Mouse (Mus musculus) liver, embryonic 18 days (tissue): ENCODE measurements around the gene Eif4ebp2. TPM values are rescaled to one million over a fixed set of nuclear protein-coding genes. Genes with fewer than 3 reads are reported as not detected.

Experiments used
- polyA plus RNA-seq: library from polyadenylated mRNA; depleted of rRNA; stranded (reverse); fragments of >200 nt; gene quantifications from 2 replicates; pipeline ENCODE4 v1.2.3, GENCODE M21; 2012; rRNA removed

Gene Eif4ebp2
- 22.8 and 26.8 TPM in 2 replicates for polyA plus RNA-seq

DNA sequence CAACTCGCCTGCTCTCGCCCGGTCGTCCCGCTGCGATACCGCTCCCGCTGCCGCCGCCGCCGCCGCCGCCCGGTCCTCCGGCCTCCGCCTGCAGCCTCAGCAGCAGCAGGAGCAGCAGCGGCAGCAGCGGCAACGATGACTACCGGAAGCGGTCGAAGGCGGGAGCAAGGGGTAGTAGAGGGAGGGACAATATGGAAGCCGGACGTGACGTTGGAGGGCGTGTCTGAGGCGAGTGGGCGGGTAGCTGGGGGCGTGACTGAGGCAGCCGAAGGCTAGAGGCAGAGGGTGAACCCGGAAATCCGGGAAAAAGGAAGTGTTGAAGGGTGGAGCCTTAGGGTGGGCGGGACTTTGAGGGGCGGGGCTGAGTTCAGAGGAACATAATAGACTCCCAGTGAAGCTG is at the start of gene Eif4ebp2:
TSS of gene Eif4ebp2 (minus strand) at position 17 of the 400 bp plus-strand sequence.

DNA sequence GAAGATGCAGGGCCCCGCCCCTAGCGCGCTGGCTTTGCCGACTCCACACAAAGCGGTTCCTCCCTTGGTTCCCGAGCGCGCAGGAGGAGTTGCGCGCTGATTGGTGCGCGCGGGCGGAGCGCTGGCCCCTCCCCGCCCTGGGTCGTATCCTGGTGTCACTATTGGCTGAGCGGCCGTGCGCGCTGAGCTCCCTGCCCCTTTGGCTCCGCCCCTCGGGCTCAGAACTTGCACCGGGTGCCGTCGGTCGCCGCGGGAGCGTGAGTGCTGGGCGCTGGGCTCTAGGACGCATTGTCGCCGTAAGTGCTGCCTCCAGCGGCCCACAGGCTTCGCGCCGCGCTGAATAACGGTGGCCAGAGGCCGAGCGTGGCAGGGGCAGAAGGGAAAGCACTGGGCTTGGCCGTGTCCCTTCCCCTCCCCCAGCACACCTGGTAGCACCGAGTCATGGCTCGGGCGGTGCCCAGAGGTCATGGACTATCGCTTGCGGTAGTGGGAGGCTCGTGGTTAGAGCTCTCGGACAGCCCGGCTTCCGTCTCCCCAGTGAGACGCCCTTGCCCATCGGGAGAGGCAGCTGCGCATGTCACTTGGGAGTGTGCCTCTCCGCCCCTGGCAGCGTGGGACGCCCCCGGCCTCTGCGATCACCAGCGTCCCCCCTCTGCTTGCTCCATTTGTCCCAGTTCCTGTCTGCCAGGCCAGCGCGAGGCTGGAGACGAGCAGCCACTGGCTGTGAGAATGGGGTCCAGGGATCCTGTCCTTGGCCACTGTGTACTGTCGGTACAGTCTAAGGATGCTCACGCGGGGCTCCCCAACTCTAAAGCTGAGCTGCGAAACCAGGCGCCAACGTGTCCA is 23.4 kb upstream of the Eif4ebp2 start, which contains the start of gene Lrrc20:
TSS of gene Lrrc20 (plus strand) at position 208 of the 846 bp plus-strand sequence.

DNA sequence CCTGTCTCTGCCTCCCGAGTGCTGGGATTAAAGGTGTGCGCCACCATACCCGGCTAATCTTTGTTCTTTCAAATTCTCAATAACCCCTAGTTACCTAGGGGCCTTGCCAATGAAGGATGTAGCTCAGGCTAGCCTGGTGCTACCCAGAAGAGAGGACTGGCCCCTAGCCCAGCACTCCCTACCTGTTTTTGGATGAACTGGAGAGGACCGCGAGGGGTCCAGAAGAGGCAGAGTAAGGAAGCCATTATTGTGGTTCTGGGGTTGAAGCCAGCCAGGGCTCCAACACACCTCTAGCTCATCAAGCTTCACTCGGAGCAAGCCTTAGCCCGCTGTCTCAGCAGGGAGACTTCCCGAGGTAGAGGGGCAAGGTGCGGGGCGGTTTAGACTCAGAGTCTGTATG is 34.8 kb downstream of the Eif4ebp2 start, which contains the start of gene Nodal:
TSS of gene Nodal (plus strand) at position 301 of the 400 bp plus-strand sequence.

DNA sequence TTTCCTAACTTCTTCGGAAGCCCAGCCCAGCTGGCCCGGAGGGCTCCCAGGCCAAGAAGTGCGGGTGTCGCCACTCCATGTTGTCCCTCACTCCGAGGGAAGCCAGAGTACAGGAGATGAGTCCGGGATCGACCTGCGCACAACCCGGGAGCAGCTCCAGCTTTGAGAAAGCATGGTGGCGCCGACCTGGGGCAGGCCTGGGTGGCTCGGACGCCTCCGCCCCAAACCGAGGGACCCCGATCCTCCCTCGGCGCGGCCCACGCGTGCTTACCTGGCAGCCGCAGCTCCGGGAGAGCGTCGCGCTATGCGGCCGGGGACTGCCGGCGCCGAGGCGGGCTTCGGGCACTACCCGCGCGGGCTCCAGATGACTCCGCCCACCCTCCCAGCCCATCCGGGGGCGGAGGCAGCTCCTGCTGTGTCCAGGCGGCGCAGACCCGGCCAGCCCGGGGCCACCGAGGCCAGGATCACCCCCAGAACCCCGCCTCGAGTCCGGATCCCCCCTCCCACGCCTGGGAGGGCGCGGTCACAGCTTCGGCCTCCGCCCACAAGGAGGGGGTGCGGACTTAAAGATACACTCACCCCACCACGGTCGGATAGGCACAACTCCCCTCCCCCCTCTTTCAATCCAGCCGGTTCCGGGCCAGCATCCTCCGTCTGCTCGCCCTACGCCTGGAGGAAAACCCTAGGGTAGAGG is 69.3 kb downstream of the Eif4ebp2 start, which contains the start of gene Pald1:
TSS of gene Pald1 (minus strand) at position 510 of the 694 bp plus-strand sequence.

Other genes starting within 250 kb of the Eif4ebp2 start
- 0.70 and 0.85 TPM in 2 replicates for gene Adamts14, start 179.2 kb downstream of the Eif4ebp2 start, polyA plus RNA-seq
- gene Prf1, start 154.8 kb downstream of the Eif4ebp2 start, polyA plus RNA-seq: 0.07 and 0.16 TPM in 2 replicates
- 4.2 and 4.8 TPM in 2 replicates for gene Pald1, start 69.1 kb downstream of the Eif4ebp2 start, polyA plus RNA-seq
- gene Nodal, start 34.7 kb downstream of the Eif4ebp2 start, polyA plus RNA-seq: 0.18 and 0.23 TPM in 2 replicates
- gene Lrrc20, start 23.1 kb upstream of the Eif4ebp2 start, polyA plus RNA-seq: 3.7 TPM in 2 replicates
- not detected in 2 replicates for gene Npffr1, start 142.8 kb upstream of the Eif4ebp2 start, polyA plus RNA-seq
- 47.6 and 50.1 TPM in 2 replicates for gene Ppa1, start 195.9 kb upstream of the Eif4ebp2 start, polyA plus RNA-seq
- gene Sar1a, start 227.6 kb upstream of the Eif4ebp2 start, polyA plus RNA-seq: 45.2 and 45.3 TPM in 2 replicates
- 19.4 and 21.6 TPM in 2 replicates for gene Tysnd1, start 242.9 kb upstream of the Eif4ebp2 start, polyA plus RNA-seq